Mouse (Mus musculus): ENCODE results near the gene Mogs. TPM values are rescaled to one million over a fixed set of nuclear protein-coding genes. Genes with fewer than 3 reads are reported as not detected.

Gene Mogs
- polyA plus RNA-seq, 1 experiment from 2014 or later: 21.6 TPM

DNA sequence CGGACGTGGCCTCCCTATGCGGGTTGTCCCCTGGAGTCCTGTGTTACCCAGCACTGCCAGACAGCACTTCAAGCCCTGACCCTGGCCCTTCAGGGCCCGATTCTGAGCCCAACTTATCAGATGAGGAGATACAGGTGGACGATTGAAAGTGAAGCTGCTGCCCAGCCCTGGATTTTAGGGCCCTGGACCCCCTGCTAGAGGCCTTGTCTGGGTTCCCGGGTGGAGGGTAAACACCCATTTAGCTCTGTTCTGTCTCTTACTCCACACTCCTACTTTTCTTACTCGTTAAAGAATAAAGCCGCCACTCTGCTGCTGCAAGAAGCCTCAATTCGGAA lies 27.4 kb upstream of the Mogs start:
- Histone ChIP-seq H3K27me3 (replicated peaks; ENCODE audit: insufficient read depth, low read length) (peaks cover 28% of the 10 kb centered on the region; the same call in 1 of the 2 replicates), H3K4me1 (ENCODE audit: insufficient read depth, low read depth, low read length) (peaks cover 5% of the 10 kb centered on the region), H3K4me2 (replicated peaks; ENCODE audit: low read depth, low read length) (peak overlapping the region; percentile 50), H3K36me3 (ENCODE audit: insufficient read depth, low read length) (no peaks in the 10 kb centered on the region), H3K9me3 (ENCODE audit: low read length) (no peaks in the 10 kb centered on the region), H3K27ac (ENCODE audit: low read length) (no peak overlapping the region), H3K9ac (replicated peaks; ENCODE audit: low read depth) (no peak overlapping the region), H3K4me3 (ENCODE audit: low read depth, low read length) (peak overlapping the region; percentile 16)
- 16% methylated on average over 9 of the region's 9 CpGs for WGBS
- ATAC-seq (no peak), DNase-seq (ENCODE audit: low spot score) (no peak)
- TF ChIP-seq EP300 (IDR thresholded peaks at IDR 0.05): no peak
- no peak for TF ChIP-seq CTCF (IDR thresholded peaks at IDR 0.05)

DNA sequence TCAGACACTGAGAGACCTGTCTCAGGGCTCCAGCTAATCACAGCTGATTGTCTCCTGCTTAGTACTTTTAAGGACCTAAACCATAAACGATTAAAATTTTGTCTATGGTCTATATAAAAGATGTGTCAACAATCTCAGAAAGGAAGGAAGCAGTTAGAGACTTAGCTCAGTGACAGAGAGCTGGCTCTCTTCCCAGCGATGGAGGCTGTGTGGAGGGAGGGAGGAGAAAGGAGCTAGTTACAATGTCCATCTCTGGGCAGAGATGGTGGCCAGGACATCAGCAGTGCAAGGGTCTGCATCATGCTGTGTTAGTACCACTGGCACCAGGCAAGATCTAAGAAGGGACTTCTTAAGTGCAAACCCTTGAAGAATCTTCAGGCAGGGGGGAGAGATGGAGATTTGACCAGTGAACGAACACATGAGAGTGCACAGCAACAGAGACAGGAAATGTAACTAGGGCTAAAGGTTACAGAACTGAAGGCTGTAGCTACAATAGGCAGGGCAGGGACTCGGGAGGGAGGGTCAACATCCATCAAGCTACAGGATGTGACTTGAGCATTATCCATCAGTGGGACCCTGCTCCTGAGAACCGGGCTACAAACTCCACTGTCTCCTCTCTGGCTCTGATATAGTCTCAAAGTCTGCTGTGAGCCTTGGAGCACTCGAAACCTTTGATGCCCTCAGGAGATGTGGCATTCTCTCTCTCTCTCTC lies 22.7 kb upstream of the Mogs start:
- no peak overlapping the region for H3K9ac ChIP-seq (replicated peaks; ENCODE audit: low read depth)
- H3K27ac ChIP-seq (ENCODE audit: low read length): no peak overlapping the region
- H3K9me3 ChIP-seq (ENCODE audit: low read length): no peaks in the 10 kb centered on the region
- H3K36me3 ChIP-seq (ENCODE audit: insufficient read depth, low read length): no peaks in the 10 kb centered on the region
- H3K4me2 ChIP-seq (replicated peaks; ENCODE audit: low read depth, low read length): no peak overlapping the region
- ATAC-seq (peak; percentile 67), DNase-seq (ENCODE audit: low spot score) (no peak)
- peaks cover 9% of the 10 kb centered on the region; the same call in 1 of the 2 replicates for H3K27me3 ChIP-seq (replicated peaks; ENCODE audit: insufficient read depth, low read length)
- H3K4me1 ChIP-seq (ENCODE audit: insufficient read depth, low read depth, low read length): peaks cover 5% of the 10 kb centered on the region; the same call in 1 of the 2 replicates
- H3K4me3 ChIP-seq (ENCODE audit: low read depth, low read length): no peak overlapping the region
- TF ChIP-seq CTCF (IDR thresholded peaks at IDR 0.05) (no peak), EP300 (IDR thresholded peaks at IDR 0.05) (no peak)
- 18% methylated on average over 6 of the region's 6 CpGs for WGBS

DNA sequence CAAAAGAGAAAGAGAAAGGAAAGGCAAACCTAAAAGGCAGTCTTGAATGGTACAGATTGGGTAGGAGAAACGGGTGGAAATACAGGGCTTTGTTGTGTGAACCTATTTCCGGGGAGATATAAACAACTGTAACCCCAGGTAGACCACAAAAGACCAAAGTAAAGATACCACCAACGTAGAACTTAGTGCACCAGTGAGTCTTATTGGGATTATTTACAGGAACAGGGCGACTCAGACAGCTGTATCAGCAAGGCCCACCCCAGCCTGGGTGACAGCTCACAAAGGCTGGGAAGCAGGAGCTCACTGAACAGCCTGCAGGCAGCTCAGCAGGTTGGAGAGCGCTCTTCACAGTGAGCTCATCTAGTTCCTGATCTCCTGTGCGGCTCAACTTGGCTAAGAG lies 19.3 kb upstream of the Mogs start:
- H3K4me1 ChIP-seq (ENCODE audit: insufficient read depth, low read depth, low read length): no peaks in the 10 kb centered on the region
- no peak for ATAC-seq
- H3K36me3 ChIP-seq (ENCODE audit: insufficient read depth, low read length): no peaks in the 10 kb centered on the region
- TF ChIP-seq CTCF (IDR thresholded peaks at IDR 0.05) (no peak), EP300 (IDR thresholded peaks at IDR 0.05) (no peak)
- H3K4me2 ChIP-seq (replicated peaks; ENCODE audit: low read depth, low read length): no peak overlapping the region
- no peak overlapping the region for H3K27ac ChIP-seq (ENCODE audit: low read length)
- no peaks in the 10 kb centered on the region for H3K27me3 ChIP-seq (replicated peaks; ENCODE audit: insufficient read depth, low read length)
- no peaks in the 10 kb centered on the region for H3K9me3 ChIP-seq (ENCODE audit: low read length)
- H3K9ac ChIP-seq (replicated peaks; ENCODE audit: low read depth): no peak overlapping the region
- H3K4me3 ChIP-seq (ENCODE audit: low read depth, low read length): no peak overlapping the region
- 40% methylated on average over 6 of the region's 6 CpGs for WGBS
- no peak for DNase-seq (ENCODE audit: low spot score)

DNA sequence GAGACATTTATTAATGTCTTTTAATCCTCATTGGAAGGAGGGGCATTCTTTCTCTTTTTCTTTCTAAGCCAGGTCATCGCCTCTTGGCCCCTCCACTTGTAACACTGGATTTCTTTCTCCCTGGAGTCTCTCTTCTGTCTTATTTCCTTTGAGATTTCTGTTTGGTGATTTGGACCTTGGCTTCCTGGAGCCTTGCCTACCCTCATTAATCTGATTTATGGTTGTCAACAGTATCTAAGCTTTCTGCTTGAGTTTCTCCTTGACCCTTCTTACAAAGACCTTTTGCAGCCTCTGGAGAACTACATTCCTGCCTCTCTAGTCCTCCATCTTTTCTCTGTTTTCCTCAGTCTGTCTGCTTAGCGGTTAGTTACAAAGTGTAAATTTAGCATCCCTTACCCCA lies 16.9 kb upstream of the Mogs start:
- no peak for TF ChIP-seq EP300 (IDR thresholded peaks at IDR 0.05)
- no peak for TF ChIP-seq CTCF (IDR thresholded peaks at IDR 0.05)
- Histone ChIP-seq H3K27me3 (replicated peaks; ENCODE audit: insufficient read depth, low read length) (no peaks in the 10 kb centered on the region), H3K27ac (ENCODE audit: low read length) (no peak overlapping the region), H3K9me3 (ENCODE audit: low read length) (no peaks in the 10 kb centered on the region), H3K4me1 (ENCODE audit: insufficient read depth, low read depth, low read length) (peaks cover 7% of the 10 kb centered on the region), H3K4me3 (ENCODE audit: low read depth, low read length) (no peak overlapping the region), H3K4me2 (replicated peaks; ENCODE audit: low read depth, low read length) (no peak overlapping the region), H3K36me3 (ENCODE audit: insufficient read depth, low read length) (no peaks in the 10 kb centered on the region), H3K9ac (replicated peaks; ENCODE audit: low read depth) (no peak overlapping the region)
- WGBS: 55% methylated on average over 2 of the region's 2 CpGs
- DNase-seq (ENCODE audit: low spot score): no peak
- no peak for ATAC-seq

DNA sequence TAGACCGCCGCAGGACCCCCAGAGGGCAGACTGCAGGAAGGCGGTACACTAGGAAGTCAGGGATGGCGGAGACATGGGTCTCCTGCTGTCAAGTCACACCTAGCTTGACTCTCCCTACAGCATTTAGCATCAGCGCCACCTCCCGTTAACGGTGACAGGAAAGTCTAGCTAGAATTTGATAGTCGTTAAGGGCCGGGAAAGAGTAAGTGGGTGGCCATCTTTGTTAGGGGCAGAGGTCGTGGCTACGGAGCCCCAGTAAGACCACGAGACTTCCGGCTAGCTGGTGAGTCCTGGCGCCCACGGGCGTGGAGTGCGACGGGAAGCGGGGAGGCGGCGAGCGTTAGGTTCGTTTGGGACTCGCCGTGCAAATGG lies 14.0 kb upstream of the Mogs start, which contains the start of the genes Ccdc142 and Gm42688:
Gene Ccdc142 (plus strand): TSS at position 286 of the 372 bp plus-strand sequence.
Gene Gm42688 (plus strand): TSS at position 302 of the 372 bp plus-strand sequence.
- H3K4me1 ChIP-seq (ENCODE audit: insufficient read depth, low read depth, low read length): peaks cover 7% of the 10 kb centered on the region
- H3K9ac ChIP-seq (replicated peaks; ENCODE audit: low read depth): peak within 1 kb of the TSS; percentile 43; the same call in 1 of the 2 replicates
- no peak for TF ChIP-seq EP300 (IDR thresholded peaks at IDR 0.05)
- peak; percentile 79 for TF ChIP-seq CTCF (IDR thresholded peaks at IDR 0.05)
- peak within 1 kb of the TSS; percentile 91 for H3K4me2 ChIP-seq (replicated peaks; ENCODE audit: low read depth, low read length)
- H3K36me3 ChIP-seq (ENCODE audit: insufficient read depth, low read length): no peaks in the 10 kb centered on the region
- peak; percentile 93 for ATAC-seq
- 4% methylated on average over 24 of the region's 25 CpGs for WGBS
- no peaks in the 10 kb centered on the region for H3K9me3 ChIP-seq (ENCODE audit: low read length)
- no peaks in the 10 kb centered on the region for H3K27me3 ChIP-seq (replicated peaks; ENCODE audit: insufficient read depth, low read length)
- peak within 1 kb of the TSS; percentile 69 for H3K4me3 ChIP-seq (ENCODE audit: low read depth, low read length)
- H3K27ac ChIP-seq (ENCODE audit: low read length): peak within 1 kb of the TSS; percentile 81
- DNase-seq (ENCODE audit: low spot score): peak; percentile 95

DNA sequence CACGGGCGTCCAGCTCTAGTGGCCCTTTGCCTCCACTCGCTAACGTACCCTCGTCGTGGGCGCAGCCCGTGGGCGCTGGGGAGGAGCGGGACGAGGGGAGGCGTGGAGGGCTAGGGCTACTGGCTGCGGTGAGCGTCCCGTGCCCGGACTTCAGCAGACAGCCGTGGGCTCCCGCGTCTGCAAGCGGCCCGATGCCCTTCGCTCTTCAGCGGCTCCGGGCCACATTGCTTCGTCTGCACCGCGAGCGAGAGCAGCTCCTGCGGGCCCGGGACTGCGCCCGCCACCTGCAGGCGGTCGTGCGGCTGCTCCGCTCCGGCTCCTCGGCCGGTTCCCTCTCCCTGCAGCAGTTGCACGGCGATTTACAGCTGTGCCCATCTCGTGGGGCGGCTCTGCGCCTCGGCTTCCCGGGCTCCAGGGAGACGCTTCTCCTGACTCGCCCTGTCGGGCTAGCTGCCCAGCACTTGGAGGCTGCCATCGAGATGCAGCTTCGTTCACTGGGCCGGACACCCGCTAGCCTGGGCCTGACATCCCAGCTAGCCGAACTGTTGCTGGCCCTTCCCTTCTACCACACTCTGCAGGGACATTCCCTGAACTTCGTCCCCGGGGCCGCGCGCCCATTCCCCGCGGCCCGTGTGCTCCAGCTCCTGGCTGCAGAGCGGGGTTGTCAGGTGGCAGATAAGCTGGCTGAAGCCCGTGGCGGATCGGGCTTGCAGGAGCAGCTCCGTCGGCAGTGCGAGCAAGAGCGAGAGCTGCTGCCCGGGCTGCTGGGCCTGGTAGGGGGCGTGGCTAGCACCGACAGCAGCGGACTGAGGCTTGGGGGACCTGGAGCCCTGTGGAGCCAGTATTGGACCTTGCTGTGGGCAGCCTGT lies 13.4 kb upstream of the Mogs start:
- peak; percentile 73 for DNase-seq (ENCODE audit: low spot score)
- Histone ChIP-seq H3K4me1 (ENCODE audit: insufficient read depth, low read depth, low read length) (peaks cover 7% of the 10 kb centered on the region), H3K9ac (replicated peaks; ENCODE audit: low read depth) (peak overlapping the region; percentile 43; the same call in 1 of the 2 replicates), H3K36me3 (ENCODE audit: insufficient read depth, low read length) (no peaks in the 10 kb centered on the region), H3K4me2 (replicated peaks; ENCODE audit: low read depth, low read length) (peak overlapping the region; percentile 91), H3K4me3 (ENCODE audit: low read depth, low read length) (peak overlapping the region; percentile 69), H3K27ac (ENCODE audit: low read length) (peak overlapping the region; percentile 81), H3K27me3 (replicated peaks; ENCODE audit: insufficient read depth, low read length) (no peaks in the 10 kb centered on the region), H3K9me3 (ENCODE audit: low read length) (no peaks in the 10 kb centered on the region)
- WGBS: 1% methylated on average over 62 of the region's 74 CpGs
- peak; percentile 68 for TF ChIP-seq CTCF (IDR thresholded peaks at IDR 0.05)
- no peak for TF ChIP-seq EP300 (IDR thresholded peaks at IDR 0.05)
- ATAC-seq: peak; percentile 86
